Mouse (Mus musculus) adrenal gland, adult 2 months (tissue): ENCODE measurements around the gene Rcsd1. TPM values are rescaled to one million over a fixed set of nuclear protein-coding genes. Genes with fewer than 3 reads are reported as not detected.
"Not testable (repeated sequence)": the region's sequence is repeated elsewhere in the genome, so short reads cannot be mapped to it uniquely, and the experiment has no call there.

Source experiments
- DNase-seq: peaks from one replicate; pipeline ENCODE4 v3.0.0; 2021
- polyA plus RNA-seq: library from polyadenylated mRNA; depleted of rRNA; stranded (reverse); fragments of >200 nt; gene quantifications from 2 replicates; pipeline ENCODE4 v1.2.3, GENCODE M21; 2012
- total RNA-seq, 2 experiments: library from RNA; stranded (reverse); gene quantifications; 2 replicates each; pipeline ENCODE4 v1.2.3; 2021

Gene Rcsd1
- total and polyA plus RNA-seq, 3 experiments = 4.4 to 16.0 (median 13.5) TPM

DNA sequence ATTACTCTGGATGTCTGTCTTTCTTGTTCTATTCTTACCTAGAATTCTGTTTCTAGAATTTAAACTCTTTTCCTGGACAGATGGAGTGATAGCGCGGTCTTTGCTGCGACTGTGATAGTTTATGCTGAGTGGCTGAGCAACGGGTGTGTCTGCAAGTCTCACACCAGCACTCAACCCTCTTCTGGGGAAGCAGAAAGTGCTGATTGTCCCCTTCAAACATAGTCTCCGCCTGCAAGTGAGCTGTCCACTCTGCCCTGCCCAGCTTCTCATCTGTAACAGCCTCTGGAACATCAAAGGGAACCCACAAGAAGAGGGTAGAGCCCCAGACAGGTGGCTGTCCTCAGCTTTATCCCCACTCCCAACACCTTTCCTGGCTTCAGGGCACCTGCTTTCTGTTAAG lies 19.7 kb downstream of the Rcsd1 start:
- no peak for DNase-seq

DNA sequence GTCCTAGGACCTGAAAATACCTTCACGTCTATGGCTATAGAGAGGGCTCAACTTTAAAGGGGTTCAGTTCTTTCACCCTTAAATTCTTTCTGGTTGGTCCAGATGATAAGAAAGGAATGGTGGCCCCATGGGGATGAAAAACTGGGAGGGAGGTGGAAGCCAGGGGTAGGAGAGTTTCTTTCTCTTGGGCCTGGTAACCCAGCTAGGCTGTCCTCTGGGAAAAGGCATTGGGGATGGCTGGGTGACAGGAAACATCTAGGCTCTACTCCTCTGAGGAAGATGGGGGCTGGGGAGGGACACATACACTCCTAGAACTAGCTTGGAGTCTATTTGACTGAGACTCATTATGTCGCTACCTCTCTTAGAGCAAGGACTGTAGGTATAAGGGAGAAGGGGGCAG lies 21.7 kb downstream of the Rcsd1 start:
- DNase-seq = no peak

DNA sequence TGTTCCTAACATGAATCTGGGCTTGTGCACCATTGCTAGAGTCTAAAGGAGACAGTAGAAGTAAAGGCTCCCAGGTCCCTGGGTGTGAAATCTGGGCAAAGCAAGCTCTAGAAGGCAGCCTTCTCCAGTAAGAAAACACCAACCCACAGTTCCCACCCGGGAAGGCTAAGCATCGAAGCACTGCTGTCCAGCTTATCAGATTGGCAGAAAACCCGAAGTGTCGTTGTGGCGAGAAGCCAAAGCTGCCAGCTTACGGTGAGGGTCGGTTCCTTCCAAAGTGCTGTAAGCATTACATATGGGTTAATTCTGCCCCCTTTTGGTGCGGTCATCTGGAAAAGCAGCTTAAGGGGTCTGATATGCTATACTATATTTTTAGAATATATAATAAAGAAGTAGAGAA lies 22.6 kb downstream of the Rcsd1 start:
- peak; percentile 27 for DNase-seq

DNA sequence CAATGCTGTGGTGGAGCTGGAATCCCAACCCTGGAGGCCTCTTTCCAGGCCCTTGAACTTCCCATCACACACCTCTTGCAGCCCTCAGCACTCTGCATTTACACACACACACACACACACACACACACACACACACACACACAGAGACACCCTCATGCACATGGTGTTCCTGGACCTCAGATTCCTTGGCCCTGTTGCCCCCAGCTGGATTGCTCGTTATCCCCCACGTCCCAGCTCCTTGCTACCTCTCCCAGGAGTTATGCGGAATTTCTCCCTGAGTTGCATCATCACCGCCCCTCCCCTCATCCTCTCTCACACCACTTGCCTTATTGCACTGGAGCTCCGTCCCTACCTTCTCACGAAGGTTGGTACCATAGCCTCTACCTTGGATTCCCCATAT lies 23.2 kb downstream of the Rcsd1 start:
- no peak for DNase-seq

DNA sequence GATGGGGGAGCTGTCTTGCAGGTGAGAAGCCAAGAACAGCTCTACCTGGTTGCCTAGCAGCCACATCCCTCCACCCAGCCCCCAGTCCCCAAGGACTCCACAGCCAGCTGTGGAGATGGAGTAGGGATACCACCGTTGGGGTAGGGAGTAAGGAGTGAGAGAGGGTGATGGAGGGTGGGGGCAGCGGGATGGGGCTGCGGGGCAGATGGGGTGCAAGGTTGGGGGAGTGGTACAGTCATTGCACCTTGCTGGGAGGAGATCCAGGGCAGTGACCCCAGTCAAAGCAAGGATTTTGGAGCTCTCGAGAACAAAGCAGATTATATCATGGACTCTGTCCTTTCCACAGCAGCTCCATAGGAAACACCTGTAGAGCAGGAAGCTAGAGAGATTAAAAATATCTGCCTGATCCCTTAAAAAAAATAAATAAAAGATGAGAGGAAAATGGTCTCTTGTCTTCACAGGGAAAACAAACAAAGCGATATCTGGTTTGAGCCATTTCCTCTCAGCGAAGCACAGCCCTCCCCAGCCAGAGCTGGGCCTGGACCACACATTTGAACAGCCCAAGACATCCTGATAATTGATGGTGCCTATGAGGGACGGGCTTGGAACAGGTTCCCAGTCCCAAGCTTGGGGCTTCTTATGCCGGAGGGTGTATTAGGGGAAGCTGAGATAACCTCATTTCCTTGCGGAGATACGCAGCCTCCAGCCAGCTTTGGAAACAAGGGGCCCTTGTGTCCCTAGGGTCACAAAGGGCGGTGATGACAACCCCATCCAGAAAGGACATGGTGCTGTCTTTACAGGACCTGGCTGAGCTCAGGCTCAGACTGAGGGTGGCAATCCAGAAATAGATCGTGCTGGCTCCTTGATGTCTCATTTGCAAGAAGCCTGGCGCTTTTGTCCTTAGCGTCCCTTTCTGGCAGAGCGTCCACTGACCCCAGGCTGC lies 25.0 kb downstream of the Rcsd1 start:
- DNase-seq = peak; percentile 69

GRCm38 (mm10) chr1:165682056-165682853 lies 27.3 kb downstream of the Rcsd1 start:
- DNase-seq = peak; percentile 30

- DNase-seq = no peak
Observed at GRCm38 (mm10) chr1:165681045-165681794, 28.3 kb downstream of the Rcsd1 start.

DNA sequence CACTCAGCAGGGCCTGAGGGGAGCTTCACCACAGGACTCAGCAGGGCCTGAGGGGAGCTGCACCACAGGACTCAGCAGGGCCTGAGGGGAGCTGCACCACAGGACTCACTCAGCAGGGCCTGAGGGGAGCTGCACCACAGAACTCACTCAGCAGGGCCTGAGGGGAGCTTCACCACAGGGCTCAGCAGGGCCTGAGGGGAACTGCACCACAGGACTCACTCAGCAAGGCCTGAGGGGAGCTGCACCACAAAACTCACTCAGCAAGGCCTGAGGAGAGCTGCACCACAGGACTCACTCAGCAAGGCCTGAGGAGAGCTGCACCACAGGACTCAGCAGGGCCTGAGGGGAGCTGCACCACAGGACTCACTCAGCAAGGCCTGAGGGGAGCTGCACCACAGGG lies 29.5 kb downstream of the Rcsd1 start:
- DNase-seq = not testable (repeated sequence)

DNA sequence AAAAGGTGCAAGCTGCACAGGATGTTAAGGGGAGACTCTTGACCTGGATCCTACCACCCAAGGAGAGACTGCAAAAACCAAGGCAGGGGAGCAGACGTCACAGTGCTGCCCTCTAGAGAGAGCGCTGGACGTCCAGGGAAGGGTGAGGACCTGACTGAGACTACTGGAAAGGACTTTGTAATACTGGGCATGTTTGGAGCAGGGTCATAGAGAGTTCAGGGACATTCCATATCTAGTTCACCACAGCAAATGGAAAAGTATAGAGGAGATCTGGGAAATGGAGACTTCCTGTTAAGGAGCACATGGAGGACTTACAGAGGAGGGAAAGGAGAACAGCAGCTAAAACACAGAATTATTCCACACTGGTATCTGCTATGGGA lies 29.9 kb downstream of the Rcsd1 start:
- DNase-seq = no peak

DNA sequence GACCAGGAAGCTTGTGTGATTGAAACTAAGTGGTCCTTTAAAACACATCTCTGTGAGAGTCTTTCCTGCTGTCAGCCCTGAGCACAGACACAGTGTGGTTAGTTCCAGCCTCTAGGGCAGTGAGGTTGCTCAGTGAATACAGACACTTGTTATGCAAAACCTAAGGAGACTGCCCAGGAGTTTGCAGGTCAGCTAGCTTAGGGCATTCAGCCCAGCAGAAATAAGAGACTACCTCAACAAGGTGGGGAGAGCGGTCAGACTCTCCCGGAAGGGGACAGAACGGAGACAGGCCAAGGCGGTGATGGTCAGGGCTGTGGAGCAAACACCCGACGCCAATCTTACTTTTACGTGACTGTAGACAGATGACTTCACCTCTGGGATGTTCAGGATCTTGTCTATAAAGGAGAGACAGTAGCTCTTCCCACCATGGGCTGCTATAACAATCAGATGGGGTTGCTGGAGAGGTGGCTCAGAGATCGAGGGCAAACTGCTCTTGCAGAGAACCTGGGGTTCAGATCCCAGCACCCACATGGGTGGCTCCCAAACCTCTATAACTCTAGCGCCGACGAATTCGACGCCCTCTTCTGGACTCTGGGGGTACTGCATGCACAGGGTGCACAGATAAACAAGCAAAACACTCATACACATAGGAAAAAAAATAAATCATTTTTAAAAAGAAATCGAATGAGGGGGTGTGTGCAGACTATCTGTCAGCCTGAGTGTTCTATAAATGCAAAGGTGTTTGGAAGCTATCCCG lies 30.5 kb downstream of the Rcsd1 start:
- no peak for DNase-seq

DNA sequence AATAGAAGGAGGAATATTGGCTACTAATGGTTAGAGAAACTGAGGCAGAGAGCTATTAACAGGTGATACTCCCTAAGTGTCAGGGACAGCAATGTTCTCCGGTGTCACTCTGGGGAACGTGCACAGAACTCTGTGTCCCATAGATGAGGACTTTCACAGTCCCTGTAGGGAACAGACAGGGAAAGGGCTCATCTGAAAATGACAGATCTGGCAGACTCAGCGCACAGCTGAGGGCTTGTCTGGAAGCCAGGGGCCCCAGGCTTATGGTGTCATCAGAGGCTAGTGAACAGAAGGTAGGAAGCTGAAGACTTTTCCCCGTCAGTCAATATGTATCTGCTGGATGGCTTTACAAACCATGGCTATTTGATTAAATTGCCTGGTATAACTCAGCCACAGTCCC lies 32.0 kb downstream of the Rcsd1 start:
- DNase-seq = no peak

DNA sequence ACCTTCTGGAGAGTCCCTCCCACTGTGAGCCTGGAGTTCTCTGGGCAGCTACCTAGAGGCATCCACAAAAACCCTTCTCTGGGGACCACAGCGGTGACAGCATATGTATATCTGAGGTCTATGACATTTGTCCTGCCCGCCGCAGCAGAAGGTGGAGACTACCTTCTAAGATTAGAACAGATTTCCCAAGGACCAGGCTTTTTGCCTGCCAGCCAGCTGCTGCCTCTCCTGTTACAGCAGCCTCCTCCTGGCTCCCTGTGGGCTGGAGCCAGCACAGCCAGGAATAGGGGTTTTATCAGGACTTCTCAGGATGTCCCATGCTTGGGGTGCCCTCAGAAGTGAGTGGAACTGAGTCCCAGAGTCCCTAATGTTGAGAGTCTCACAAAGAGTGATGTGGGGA lies 32.6 kb downstream of the Rcsd1 start:
- DNase-seq = no peak

DNA sequence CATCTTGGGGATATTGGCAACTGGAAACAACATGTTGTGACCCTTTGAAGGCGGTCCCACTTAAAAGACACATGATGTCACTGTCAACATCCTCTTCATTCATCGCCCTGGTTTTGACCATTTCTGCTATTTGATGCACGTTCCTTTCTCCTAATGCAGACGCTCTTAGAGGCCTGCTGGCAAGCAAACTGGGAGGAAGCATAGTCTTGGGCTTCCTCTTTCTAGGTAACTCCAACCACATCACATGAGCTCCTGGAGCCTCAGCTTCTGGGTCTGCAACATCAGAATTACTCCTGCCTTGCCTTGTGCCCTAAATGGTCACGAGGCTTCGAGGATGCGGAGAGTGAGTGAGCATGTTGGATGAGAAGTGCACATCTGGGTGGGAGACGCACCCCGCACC lies 34.4 kb downstream of the Rcsd1 start:
- no peak for DNase-seq

DNA sequence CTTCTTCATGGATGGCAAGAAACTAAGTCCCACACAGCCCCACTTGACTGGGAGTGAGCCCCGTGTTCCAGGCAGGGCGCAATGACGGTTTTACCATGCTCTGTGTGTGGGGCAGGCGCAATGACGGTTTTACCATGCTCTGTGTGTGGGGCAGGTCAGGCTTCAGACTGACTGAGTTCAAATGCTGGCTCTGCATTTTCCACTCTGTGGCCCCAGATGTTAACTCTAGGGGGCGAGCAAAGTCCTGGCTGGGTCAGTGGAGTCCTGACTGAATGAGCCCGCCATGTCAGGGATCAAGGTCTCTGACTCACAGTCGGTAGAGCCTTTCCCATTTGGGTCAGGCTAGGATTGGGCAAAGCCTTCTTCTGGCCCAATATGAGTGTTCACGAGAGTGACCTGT lies 37.2 kb downstream of the Rcsd1 start:
- DNase-seq = peak; percentile 49

- DNase-seq = no peak
Observed at GRCm38 (mm10) chr1:165670056-165670455, 39.5 kb downstream of the Rcsd1 start.

DNA sequence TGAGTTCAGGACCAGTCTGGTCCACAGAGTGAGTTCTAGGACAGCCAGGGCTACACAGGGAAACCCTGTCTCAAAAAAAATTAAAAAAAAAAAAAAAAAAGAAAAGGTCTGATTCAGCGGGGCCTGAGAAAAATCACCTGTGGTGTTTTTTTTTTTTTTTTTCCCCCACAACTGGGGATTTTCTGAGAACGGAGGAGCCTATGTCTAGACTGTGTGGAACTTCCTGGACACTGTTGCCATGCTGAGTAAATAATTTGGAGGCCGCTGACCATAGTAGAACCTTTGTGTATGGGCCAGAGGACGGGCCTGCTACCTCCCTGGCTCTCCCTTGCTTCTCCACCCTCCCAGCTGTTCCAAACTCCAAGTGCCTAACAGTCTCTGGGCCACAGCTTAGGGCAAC lies 40.7 kb downstream of the Rcsd1 start:
- no peak for DNase-seq

- DNase-seq = no peak
Observed at GRCm38 (mm10) chr1:165667380-165667779, 42.2 kb downstream of the Rcsd1 start.

GRCm38 (mm10) chr1:165666944-165667343 lies 42.6 kb downstream of the Rcsd1 start:
- DNase-seq = no peak

DNA sequence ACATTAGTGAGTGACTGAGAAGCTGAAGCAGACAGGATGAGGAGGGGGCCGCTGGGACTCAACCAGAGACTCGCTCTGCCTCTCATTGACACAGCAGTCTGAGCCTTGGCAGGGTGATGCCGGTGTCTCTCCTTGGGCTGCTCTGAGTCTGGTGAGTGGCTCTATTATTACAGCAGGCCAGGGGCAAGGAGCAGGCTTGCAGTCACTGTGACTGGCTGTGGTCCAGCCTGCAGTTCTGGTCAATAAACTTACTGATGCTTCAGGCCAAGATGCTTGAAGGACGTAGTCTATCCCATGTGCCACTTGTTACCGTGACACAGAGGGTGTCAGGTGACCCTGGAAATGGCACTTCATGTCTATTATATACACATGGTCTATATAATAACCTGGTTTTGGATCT lies 43.8 kb downstream of the Rcsd1 start:
- DNase-seq = no peak

DNA sequence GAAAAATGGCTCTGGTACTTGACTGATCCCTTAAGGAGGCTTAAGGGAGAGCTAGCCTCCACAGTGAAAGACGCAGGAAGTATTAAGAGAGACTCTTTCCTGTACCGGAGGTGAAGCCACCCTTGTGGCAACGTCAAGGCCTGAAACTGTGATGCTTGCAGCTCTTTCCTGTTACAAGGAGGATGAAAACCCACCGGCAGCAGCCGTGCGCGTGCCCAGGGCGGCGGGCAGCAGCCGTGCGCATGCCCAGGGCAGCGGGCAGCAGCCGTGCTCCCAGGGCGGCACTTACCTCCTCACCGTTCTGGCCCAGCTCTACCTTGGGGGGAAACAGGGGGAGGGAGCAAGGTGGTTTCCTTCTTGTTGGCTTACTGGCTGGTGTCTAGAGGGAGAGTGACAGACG lies 46.3 kb downstream of the Rcsd1 start:
- DNase-seq = no peak

DNA sequence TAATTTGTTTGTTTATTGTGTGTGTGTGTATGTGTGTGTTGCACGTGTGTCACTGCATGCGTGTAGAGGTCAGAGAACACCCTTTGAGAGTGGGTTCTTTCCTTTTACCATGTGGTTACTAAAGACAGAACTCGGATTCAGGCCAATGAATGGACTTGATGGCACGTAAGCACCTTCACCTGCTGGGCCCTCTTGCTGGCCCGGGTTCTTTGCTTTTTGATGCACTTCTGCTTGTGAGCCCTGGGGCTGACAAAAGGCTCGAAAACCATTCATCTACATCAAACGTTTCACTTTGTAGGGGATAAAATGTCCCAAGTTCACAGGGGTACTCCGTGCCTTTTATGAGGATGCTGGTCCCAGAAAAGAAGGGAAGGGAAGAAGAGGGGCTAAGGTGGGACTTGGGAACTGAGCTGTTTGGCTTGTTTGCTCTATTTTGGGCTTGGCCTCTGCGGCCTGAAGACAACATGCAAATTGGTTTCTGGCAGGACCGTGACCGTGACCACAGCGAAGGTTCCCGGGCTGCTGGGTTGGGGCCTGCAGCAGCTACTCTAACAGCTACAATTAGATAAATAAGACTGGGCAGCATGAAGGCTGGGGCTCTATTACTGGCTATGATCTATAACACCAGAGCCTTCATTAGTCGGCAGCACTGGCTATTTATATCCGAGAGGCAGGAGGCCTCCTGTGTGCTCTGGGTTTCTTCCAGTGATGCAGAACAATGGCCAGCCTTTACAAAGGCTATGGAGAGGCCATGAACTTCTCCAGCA lies 46.9 kb downstream of the Rcsd1 start:
- no peak for DNase-seq
